Mouse (Mus musculus): ENCODE measurements around the gene Smpd3.

Smpd3 gene

GRCm38 (mm10) chr8:106292484-106293396 lies 45.0 kb downstream of the Smpd3 start:
- CTCF ChIA-PET: interaction anchor here (0.6 kb wide), 1 partner anchor 110 kb away, joined by 4 read pairs; no protein-coding TSS in a partner anchor

- CTCF ChIA-PET: interaction anchor here (0.7 kb wide), 1 partner anchor 10 kb away, joined by 4 read pairs; no protein-coding TSS in a partner anchor
Observed at GRCm38 (mm10) chr8:106289464-106289863, 48.3 kb downstream of the Smpd3 start.

GRCm38 (mm10) chr8:106288732-106289131 lies 49.1 kb downstream of the Smpd3 start:
- CTCF ChIA-PET: no interaction called here

- CTCF ChIA-PET: interaction anchor here (0.6 kb wide), 1 partner anchor 14 kb away, joined by 3 read pairs; no protein-coding TSS in a partner anchor
Observed at GRCm38 (mm10) chr8:106287445-106287844, 50.3 kb downstream of the Smpd3 start.

- CTCF ChIA-PET: no interaction called here
Observed at GRCm38 (mm10) chr8:106280844-106281243, 56.9 kb downstream of the Smpd3 start.

GRCm38 (mm10) chr8:106280154-106280553 lies 57.6 kb downstream of the Smpd3 start:
- CTCF ChIA-PET: no interaction called here

GRCm38 (mm10) chr8:106278367-106279042 lies 59.3 kb downstream of the Smpd3 start:
- CTCF ChIA-PET: no interaction called here

- CTCF ChIA-PET: no interaction called here
Observed at GRCm38 (mm10) chr8:106276709-106277317, 61.0 kb downstream of the Smpd3 start.

GRCm38 (mm10) chr8:106273468-106273867 lies 64.3 kb downstream of the Smpd3 start:
- CTCF ChIA-PET: interaction anchor here (0.5 kb wide), 1 partner anchor 14 kb away, joined by 3 read pairs; no protein-coding TSS in a partner anchor

GRCm38 (mm10) chr8:106271378-106271777 lies 66.4 kb downstream of the Smpd3 start:
- CTCF ChIA-PET: no interaction called here

- CTCF ChIA-PET: no interaction called here
Observed at GRCm38 (mm10) chr8:106270804-106271203, 67.0 kb downstream of the Smpd3 start.

GRCm38 (mm10) chr8:106268710-106269346 lies 69.0 kb downstream of the Smpd3 start:
- CTCF ChIA-PET: interaction anchor here (0.6 kb wide), 1 partner anchor 21 kb away, joined by 3 read pairs; no protein-coding TSS in a partner anchor

- CTCF ChIA-PET: no interaction called here
Observed at GRCm38 (mm10) chr8:106265398-106265797, 72.4 kb downstream of the Smpd3 start.

GRCm38 (mm10) chr8:106263928-106264327 lies 73.9 kb downstream of the Smpd3 start:
- CTCF ChIA-PET: no interaction called here

GRCm38 (mm10) chr8:106262343-106262742 lies 75.4 kb downstream of the Smpd3 start:
- CTCF ChIA-PET: no interaction called here

GRCm38 (mm10) chr8:106260894-106261293 lies 76.9 kb downstream of the Smpd3 start:
- CTCF ChIA-PET: no interaction called here

- CTCF ChIA-PET: no interaction called here
Observed at GRCm38 (mm10) chr8:106259579-106260255, 78.1 kb downstream of the Smpd3 start.

GRCm38 (mm10) chr8:106258169-106258568 lies 79.6 kb downstream of the Smpd3 start:
- CTCF ChIA-PET: interaction anchor here (1.6 kb wide), 1 partner anchor 145 kb away, joined by 4 read pairs; no protein-coding TSS in a partner anchor

- CTCF ChIA-PET: no interaction called here
Observed at GRCm38 (mm10) chr8:106250186-106250585, 87.6 kb downstream of the Smpd3 start.

- CTCF ChIA-PET: no interaction called here
Observed at GRCm38 (mm10) chr8:106237106-106237505, 100.7 kb downstream of the Smpd3 start.
